ENCODE assay signal across 10 mouse cellular contexts in the genomic region with DNA sequence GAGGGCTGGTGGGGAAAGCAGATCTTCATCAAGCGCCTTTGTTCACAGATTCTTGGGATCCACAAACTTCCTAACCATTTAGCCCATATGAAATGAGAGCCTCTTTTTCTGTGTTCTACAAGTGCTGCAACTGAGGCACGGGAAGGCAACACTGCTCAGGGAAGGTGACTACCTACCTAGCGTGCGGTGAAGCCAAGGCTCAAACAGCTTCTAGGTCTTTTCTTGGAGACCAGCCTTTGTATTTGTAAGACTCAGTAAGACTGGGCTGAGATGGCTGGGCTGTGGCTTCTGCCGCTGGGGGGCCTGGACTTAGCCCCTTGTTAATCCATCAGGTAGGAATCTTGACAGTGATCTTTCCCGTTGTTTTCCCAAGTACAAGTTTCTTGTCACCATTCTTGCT. TPM values are rescaled to one million over a fixed set of nuclear protein-coding genes. Genes with fewer than 3 reads are reported as not detected.
DNase-seq lines count a peak whose midpoint lies in the region; ATAC-seq and TF ChIP-seq lines count a peak whose summit lies in the region.
"Had no signal": no experiment of that assay in that cellular context is flagged by ENCODE, and none has a peak within 500 bp of the region (broad histone marks: within the 10 kb centered on the region; RNA-seq: fewer than 3 reads in every experiment).

No protein-coding gene starts in this region.

- peaks cover 13% of the 10 kb centered on the region for H3K79me2 ChIP-seq in MEL (ENCODE audit: control insufficient read depth, insufficient read depth, low read length, poor library complexity)

- H3K9ac ChIP-seq in kidney, embryonic 15.5 days = no peak overlapping the region
- peak overlapping the region; percentile 70 for H3K9ac ChIP-seq in MEL (ENCODE audit: control insufficient read depth, low read depth, low read length, poor library complexity, severe bottlenecking)
- no peak overlapping the region for H3K9ac ChIP-seq in embryonic facial prominence, embryonic 15.5 days
- H3K9ac ChIP-seq in neural tube, embryonic 13.5 days = no peak overlapping the region

- H3K4me1 ChIP-seq in kidney, embryonic 15.5 days = peaks cover 25% of the 10 kb centered on the region
- peaks cover 24 to 32% of the 10 kb centered on the region in 2 experiments for H3K4me1 ChIP-seq in MEL (ENCODE audit: control insufficient read depth in 1 of 2, insufficient read depth in 2 of 2, low read length in 2 of 2)
- peaks cover 23% of the 10 kb centered on the region for H3K4me1 ChIP-seq in embryonic facial prominence, embryonic 15.5 days
- peaks cover 23% of the 10 kb centered on the region for H3K4me1 ChIP-seq in neural tube, embryonic 13.5 days (replicated peaks)

- no peaks in the 10 kb centered on the region for H3K36me3 ChIP-seq in kidney, embryonic 15.5 days
- H3K36me3 ChIP-seq in MEL (ENCODE audit: control insufficient read depth in 1 of 2, insufficient read depth in 2 of 2, low read length in 2 of 2) = peaks cover 0 to 28% of the 10 kb centered on the region in 2 experiments; a peak in 2 of 4 replicates
- H3K36me3 ChIP-seq in embryonic facial prominence, embryonic 15.5 days = no peaks in the 10 kb centered on the region
- no peaks in the 10 kb centered on the region for H3K36me3 ChIP-seq in neural tube, embryonic 13.5 days

- TF ChIP-seq EP300 in MEL (IDR thresholded peaks at IDR 0.05; ENCODE audit: low read depth in 1 of 2, low read length in 2 of 2) = no peak

- no peaks in the 10 kb centered on the region for H3K9me3 ChIP-seq in kidney, embryonic 15.5 days (replicated peaks)
- no peaks in the 10 kb centered on the region for H3K9me3 ChIP-seq in MEL (replicated peaks; ENCODE audit: insufficient read depth, low read length)
- H3K9me3 ChIP-seq in embryonic facial prominence, embryonic 15.5 days (replicated peaks) = no peaks in the 10 kb centered on the region
- no peaks in the 10 kb centered on the region for H3K9me3 ChIP-seq in neural tube, embryonic 13.5 days

- no peak for TF ChIP-seq CTCF in MEL (IDR thresholded peaks at IDR 0.05 in 2 of 3, conservative IDR thresholded peaks at IDR 0.05 in 1 of 3; ENCODE audit: control insufficient read depth in 1 of 3, insufficient read depth in 1 of 3, low read depth in 2 of 3, low read length in 3 of 3, poor library complexity in 1 of 3, severe bottlenecking in 1 of 3)

- no peak overlapping the region for H3K27ac ChIP-seq in kidney, embryonic 15.5 days
- H3K27ac ChIP-seq in MEL (ENCODE audit: control insufficient read depth, low read depth, low read length) = no peak overlapping the region
- H3K27ac ChIP-seq in embryonic facial prominence, embryonic 15.5 days (replicated peaks) = no peak overlapping the region
- no peak overlapping the region for H3K27ac ChIP-seq in neural tube, embryonic 13.5 days (replicated peaks)
- H3K27ac ChIP-seq: macrophage had no signal

- TF ChIP-seq POLR2A in MEL (IDR thresholded peaks at IDR 0.05; ENCODE audit: control insufficient read depth in 1 of 2, insufficient read depth in 1 of 2, low read depth in 1 of 2, low read length in 2 of 2, poor library complexity in 1 of 2) = no peak

- peak overlapping the region; percentile 87 for H3K4me2 ChIP-seq in kidney, embryonic 15.5 days
- no peak overlapping the region for H3K4me2 ChIP-seq in embryonic facial prominence, embryonic 15.5 days (replicated peaks)
- H3K4me2 ChIP-seq in neural tube, embryonic 13.5 days = peak overlapping the region; percentile 71

- WGBS in kidney, embryonic 15.5 days = 88% methylated on average over 6 of the region's 6 CpGs
- WGBS in embryonic facial prominence, embryonic 15.5 days = 91% methylated on average over 6 of the region's 6 CpGs
- 91% methylated on average over 6 of the region's 6 CpGs for WGBS in neural tube, embryonic 13.5 days

- no peak for TF ChIP-seq RAD21 in MEL (IDR thresholded peaks at IDR 0.05; ENCODE audit: low read depth, low read length)

- ATAC-seq in kidney, embryonic 15.5 days (replicated peaks; ENCODE audit: low FRiP score) = no peak
- no peak for ATAC-seq in embryonic facial prominence, embryonic 15.5 days (ENCODE audit: insufficient number of reproducible peaks, low FRiP score, low TSS enrichment, low read depth)
- ATAC-seq in neural tube, embryonic 13.5 days (ENCODE audit: low read depth) = no peak
- no peak for ATAC-seq in activated CD4-positive, CD25-positive, alpha-beta regulatory T cell, adult 4 months

- peak overlapping the region; percentile 51; the same call in 1 of the 2 replicates for H3K4me3 ChIP-seq in kidney, embryonic 15.5 days (replicated peaks)
- peak overlapping the region; percentile 70 to 80 for H3K4me3 ChIP-seq in MEL (ENCODE audit: control insufficient read depth in 1 of 2, insufficient read depth in 1 of 2, low read depth in 2 of 2, low read length in 2 of 2)
- H3K4me3 ChIP-seq in embryonic facial prominence, embryonic 15.5 days (replicated peaks) = peak overlapping the region; percentile 51; the same call in 1 of the 2 replicates
- H3K4me3 ChIP-seq in neural tube, embryonic 13.5 days = peak overlapping the region; percentile 49; the same call in 1 of the 2 replicates

- H3K27me3 ChIP-seq in kidney, embryonic 15.5 days = 0 out of 2 replicates have a peak, but pooled peaks cover 7% of the 10 kb centered on the region
- H3K27me3 ChIP-seq in MEL (ENCODE audit: control insufficient read depth in 1 of 2, insufficient read depth in 2 of 2, low read length in 2 of 2) = no peaks in the 10 kb centered on the region
- no peaks in the 10 kb centered on the region for H3K27me3 ChIP-seq in embryonic facial prominence, embryonic 15.5 days
- 0 out of 2 replicates have a peak, but pooled peaks cover 8% of the 10 kb centered on the region for H3K27me3 ChIP-seq in neural tube, embryonic 13.5 days

- no peak for DNase-seq in kidney, adult 11 months
- DNase-seq in MEL (ENCODE audit: low read depth, low spot score) = no peak
- DNase-seq in thymus, postnatal 36 days = no peak
- DNase-seq: right cerebral cortex, adult 18-20 months had no signal

TF ChIP-seq in MEL, 35 proteins besides CTCF, POLR2A, EP300 and RAD21:
- no peak for TF ChIP-seq ZC3H11A (IDR thresholded peaks at IDR 0.05; ENCODE audit: low read depth, low read length)
- no peak for TF ChIP-seq USF2 (IDR thresholded peaks at IDR 0.05; ENCODE audit: borderline replicate concordance in 1 of 2, insufficient read depth in 1 of 2, low read depth in 1 of 2, low read length in 2 of 2)
- TF ChIP-seq TBP (IDR thresholded peaks at IDR 0.05; ENCODE audit: low read depth, low read length) = no peak
- TF ChIP-seq NELFE (IDR thresholded peaks at IDR 0.05; ENCODE audit: low read depth, low read length) = no peak
- no peak for TF ChIP-seq SIN3A (IDR thresholded peaks at IDR 0.05; ENCODE audit: low read length)
- TF ChIP-seq ZMIZ1 (IDR thresholded peaks at IDR 0.05; ENCODE audit: low read depth, low read length) = no peak
- TF ChIP-seq POLR2AphosphoS2 (IDR thresholded peaks at IDR 0.05; ENCODE audit: low read length) = no peak
- no peak for TF ChIP-seq GATA1 (IDR thresholded peaks at IDR 0.05; ENCODE audit: low read depth, low read length)
- TF ChIP-seq E2F4 (IDR thresholded peaks at IDR 0.05; ENCODE audit: borderline replicate concordance, low read depth, low read length) = no peak
- no peak for TF ChIP-seq HCFC1 (IDR thresholded peaks at IDR 0.05; ENCODE audit: low read depth, low read length)

RNA-seq across cellular contexts. Expression of a gene that starts 1.2 kb away (rescaled TPM):
- polyA plus RNA-seq in kidney, embryonic 15.5 days (2015; fragmentation: Nextera tagmentation; extraction: Ambion mirVana) = 6.0 and 6.9 TPM in 2 replicates
- total RNA-seq in MEL (2012; rRNA removed) = 18.0 and 27.0 TPM in 2 replicates
- 10 to 100 TPM in 1 of 2 experiments, not detected in 1; 23.5 TPM for polyA plus RNA-seq in MEL (2012; ENCODE audit: insufficient read depth in 1 of 2, insufficient read length in 2 of 2, low read depth in 1 of 2, low replicate concordance in 2 of 2, missing spikeins in 1 of 2)
- polyA plus RNA-seq in embryonic facial prominence, embryonic 15.5 days (2015; fragmentation: Nextera tagmentation; extraction: Ambion mirVana) = 6.7 and 7.6 TPM in 2 replicates
- polyA plus RNA-seq in neural tube, embryonic 13.5 days (2015; fragmentation: Nextera tagmentation; extraction: Ambion mirVana) = 16.4 and 19.7 TPM in 2 replicates
- polyA plus RNA-seq in activated CD4-positive, CD25-positive, alpha-beta regulatory T cell, adult 4 months (2017; shearing (Covaris generic)) = not detected
- total RNA-seq: CH12.LX had no signal
- polyA plus RNA-seq: macrophage had no signal

RNA-seq across cellular contexts. Expression of a gene that starts 39.7 kb away (rescaled TPM):
- polyA plus RNA-seq in kidney, embryonic 15.5 days (2015; fragmentation: Nextera tagmentation; extraction: Ambion mirVana) = 35.4 and 39.2 TPM in 2 replicates
- total RNA-seq in MEL (2012; rRNA removed) = 167 and 175 TPM in 2 replicates
- polyA plus RNA-seq in MEL (2012; ENCODE audit: insufficient read depth in 1 of 2, insufficient read length in 2 of 2, low read depth in 1 of 2, low replicate concordance in 2 of 2, missing spikeins in 1 of 2) = 100 to 1,000 TPM; 185 to 478 TPM
- polyA plus RNA-seq in embryonic facial prominence, embryonic 15.5 days (2015; fragmentation: Nextera tagmentation; extraction: Ambion mirVana) = 30.7 and 34.6 TPM in 2 replicates
- 37.9 and 41.0 TPM in 2 replicates for polyA plus RNA-seq in neural tube, embryonic 13.5 days (2015; fragmentation: Nextera tagmentation; extraction: Ambion mirVana)
- 10 to 100 TPM; 23.7 to 33.2 TPM for polyA plus RNA-seq in activated CD4-positive, CD25-positive, alpha-beta regulatory T cell, adult 4 months (2017; shearing (Covaris generic))
